Mouse (Mus musculus): ENCODE results near the gene Ttc9b. TPM values are rescaled to one million over a fixed set of nuclear protein-coding genes. Genes with fewer than 3 reads are reported as not detected.

The Ttc9b gene
- not detected for polyA plus RNA-seq (2017; shearing (Covaris generic))

GRCm38 (mm10) chr7:27653681-27654437 lies at the start of gene Ttc9b:
Ttc9b (plus strand) TSS chr7:27653915.

GRCm38 (mm10) chr7:27674522-27675221 lies 21.0 kb downstream of the Ttc9b start, which contains the start of gene Map3k10:
Map3k10 (minus strand) TSS chr7:27674598.

DNA sequence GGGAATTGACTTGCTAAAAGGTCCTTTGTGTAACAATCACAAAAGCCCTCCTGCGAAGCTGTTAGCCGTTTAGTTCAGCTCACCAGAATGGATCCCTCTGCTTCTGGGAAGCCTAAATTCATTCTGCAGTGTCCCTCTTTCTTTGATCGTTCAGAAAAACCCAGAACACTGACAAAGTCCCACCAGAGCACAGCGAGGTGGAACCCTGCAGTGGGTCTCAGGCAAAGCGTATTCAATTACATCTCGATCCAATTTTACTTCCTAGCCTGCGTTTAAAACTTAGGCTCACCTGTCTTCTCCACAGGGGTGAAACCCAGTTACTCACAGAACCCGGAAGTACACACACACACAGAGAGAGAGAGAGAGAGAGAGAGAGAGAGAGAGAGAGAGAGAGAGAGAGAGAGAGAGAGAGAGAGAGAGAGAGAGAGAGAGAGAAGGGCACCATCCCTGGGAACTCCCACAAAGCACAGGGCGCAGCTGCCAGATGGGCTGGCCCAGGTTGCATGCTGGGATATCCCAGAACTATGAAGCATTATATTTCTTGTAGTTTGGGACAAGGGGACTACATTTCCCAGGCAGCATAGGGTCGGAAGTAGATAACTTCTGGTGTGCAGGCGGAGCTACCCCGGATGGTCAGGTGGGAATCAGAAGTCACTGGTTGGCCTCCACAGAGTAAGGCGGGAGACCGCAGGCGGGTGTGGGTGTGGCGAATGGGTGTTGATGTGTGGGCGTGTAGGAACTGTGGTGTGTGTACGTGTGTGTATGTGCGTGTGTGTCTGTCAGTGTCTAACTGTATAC lies 35.3 kb downstream of the Ttc9b start, which contains the start of gene Zfp607b:
Zfp607b (plus strand) TSS at position 526 of the 798 bp plus-strand sequence.

Other genes starting within 250 kb of the Ttc9b start
- under 1 TPM; 0.44 to 0.60 TPM for gene Sptbn4, start 206.2 kb upstream of the Ttc9b start, polyA plus RNA-seq (2017; shearing (Covaris generic))
- gene Blvrb, start 205.9 kb upstream of the Ttc9b start, polyA plus RNA-seq (2017; shearing (Covaris generic)): 10 to 100 TPM; 11.3 to 27.9 TPM
- gene Sertad3, start 180.1 kb upstream of the Ttc9b start, polyA plus RNA-seq (2017; shearing (Covaris generic)): 10 to 100 TPM; 51.0 to 51.6 TPM
- 10 to 100 TPM; 45.9 to 62.2 TPM for gene Sertad1, start 167.0 kb upstream of the Ttc9b start, polyA plus RNA-seq (2017; shearing (Covaris generic))
- under 1 TPM; 0.32 to 0.44 TPM for gene Prx, start 154.6 kb upstream of the Ttc9b start, polyA plus RNA-seq (2017; shearing (Covaris generic))
- under 1 TPM; 0.14 to 0.20 TPM for gene Hipk4, start 130.6 kb upstream of the Ttc9b start, polyA plus RNA-seq (2017; shearing (Covaris generic))
- 100 to 1,000 TPM; 116 to 248 TPM for gene Pld3, start 100.7 kb upstream of the Ttc9b start, polyA plus RNA-seq (2017; shearing (Covaris generic))
- 10 to 100 TPM; 23.2 to 23.7 TPM for gene 2310022A10Rik, start 100.7 kb upstream of the Ttc9b start, polyA plus RNA-seq (2017; shearing (Covaris generic))
- gene Akt2, start 62.4 kb upstream of the Ttc9b start, polyA plus RNA-seq (2017; shearing (Covaris generic)): 10 to 100 TPM; 63.3 to 82.1 TPM
- gene Map3k10, start 20.7 kb downstream of the Ttc9b start, polyA plus RNA-seq (2017; shearing (Covaris generic)): 10 to 100 TPM; 13.9 to 19.1 TPM
- 1 to 10 TPM in 1 of 2 experiments, under 1 TPM in 1; 0.95 to 7.4 TPM for gene Zfp607b, start 35.4 kb downstream of the Ttc9b start, polyA plus RNA-seq (2017; shearing (Covaris generic))
- gene Zfp60, start 77.5 kb downstream of the Ttc9b start, polyA plus RNA-seq (2017; shearing (Covaris generic)): 10 to 100 TPM in 1 of 2 experiments, 1 to 10 TPM in 1; 9.8 to 13.4 TPM
- gene Zfp626, start 153.3 kb downstream of the Ttc9b start, polyA plus RNA-seq (2017; shearing (Covaris generic)): 1 to 10 TPM; 2.7 to 3.4 TPM
- gene Zfp59, start 184.7 kb downstream of the Ttc9b start, polyA plus RNA-seq (2017; shearing (Covaris generic)): 1 to 10 TPM; 5.1 to 6.4 TPM
- 10 to 100 TPM in 1 of 2 experiments, 1 to 10 TPM in 1; 8.7 to 10.5 TPM for gene Zfp607a, start 203.6 kb downstream of the Ttc9b start, polyA plus RNA-seq (2017; shearing (Covaris generic))